Mouse (Mus musculus): ENCODE measurements around the gene Arl8a. TPM values are rescaled to one million over a fixed set of nuclear protein-coding genes. Genes with fewer than 3 reads are reported as not detected.

The Arl8a gene
- total RNA-seq, 2 experiments from 2014 or later: 17.4 to 22.5 TPM

GRCm38 (mm10) chr1:135199014-135199819 is 52.6 kb downstream of the Arl8a start:
- no peak for DNase-seq (ENCODE audit: low spot score)

DNA sequence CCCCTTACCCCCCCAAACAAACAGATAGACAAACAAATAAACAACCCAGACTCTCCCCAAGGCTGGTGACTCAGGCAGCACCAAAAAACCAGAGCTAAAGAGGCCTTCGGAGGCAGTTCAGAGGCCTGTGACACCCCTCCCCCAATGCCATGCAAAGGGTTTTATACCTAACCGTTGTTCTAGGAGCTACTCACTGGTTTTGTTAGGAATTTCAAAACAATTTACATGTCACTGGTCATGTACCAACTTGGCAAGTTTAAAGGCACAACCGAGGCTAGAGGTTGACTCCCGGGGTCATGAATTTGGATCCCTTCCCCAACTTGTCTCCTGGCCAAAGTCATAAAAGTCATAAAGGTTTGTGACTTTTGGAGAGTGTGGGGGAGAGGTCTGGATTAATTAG is 53.8 kb downstream of the Arl8a start:
- no peak for DNase-seq (ENCODE audit: low spot score)

DNA sequence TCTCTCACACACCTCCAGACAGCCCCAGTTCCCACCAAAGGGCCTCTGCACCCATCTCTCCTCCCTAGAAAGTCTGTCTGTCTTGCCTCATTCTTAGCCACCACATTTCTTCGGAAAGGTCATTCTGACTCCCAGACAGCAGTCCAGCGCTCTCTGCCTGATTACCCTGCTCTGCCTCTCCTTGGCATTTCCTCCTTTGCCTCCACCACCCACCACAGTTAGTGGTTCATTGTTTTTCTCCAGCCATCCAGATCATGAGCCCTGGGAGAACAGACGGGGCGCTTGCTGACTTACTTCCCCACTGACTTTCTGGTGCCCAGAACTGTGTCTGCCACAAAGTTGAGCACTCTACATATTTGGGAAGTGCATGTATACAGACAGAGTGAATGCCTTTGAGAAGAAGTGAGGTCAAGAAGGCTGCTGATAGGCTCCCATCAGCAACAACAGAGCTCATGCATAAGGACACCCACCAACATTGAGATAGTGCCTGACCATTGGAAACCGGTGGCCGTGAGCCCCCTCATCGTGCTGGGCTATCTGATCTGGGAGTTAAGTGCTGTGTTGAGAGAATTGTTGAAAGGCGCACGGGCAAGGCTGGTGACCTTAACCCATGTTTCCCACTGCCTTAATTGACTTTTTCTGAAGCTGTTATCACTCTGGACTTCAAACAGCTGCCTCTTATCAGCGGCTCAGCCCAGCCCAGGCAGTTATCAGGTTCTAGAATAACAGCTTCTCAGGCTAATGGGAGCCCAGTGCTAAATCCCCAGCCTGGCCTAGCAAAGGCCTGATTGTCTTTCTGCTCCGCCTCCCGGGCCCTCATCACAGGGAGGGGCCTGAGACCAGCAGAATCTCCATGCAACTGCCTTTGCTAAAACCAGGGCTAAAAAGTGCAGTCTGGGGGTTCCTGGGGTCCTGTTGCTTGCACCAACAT is 57.8 kb downstream of the Arl8a start:
- DNase-seq (ENCODE audit: low spot score): no peak

GRCm38 (mm10) chr1:135205257-135205656 is 58.6 kb downstream of the Arl8a start:
- DNase-seq (ENCODE audit: low spot score): no peak

Other genes starting within 250 kb of the Arl8a start
- 100 to 1,000 TPM; 152 to 171 TPM for gene Ppp1r12b, start 190.9 kb upstream of the Arl8a start, total RNA-seq (2021)
- 1 to 10 TPM; 5.5 to 6.6 TPM for gene Ube2t, start 184.3 kb upstream of the Arl8a start, total RNA-seq (2021)
- gene Lgr6, start 41.5 kb upstream of the Arl8a start, total RNA-seq (2021): under 1 TPM; 0.11 to 0.57 TPM
- under 1 TPM; 0.07 to 0.14 TPM for gene Ptpn7, start 14.1 kb upstream of the Arl8a start, total RNA-seq (2021)
- under 1 TPM; 0.46 to 0.55 TPM for gene Gpr37l1, start 20.9 kb downstream of the Arl8a start, total RNA-seq (2021)
- gene Elf3, start 111.7 kb downstream of the Arl8a start, total RNA-seq (2021): under 1 TPM; 0.59 to 0.62 TPM
- 10 to 100 TPM; 11.6 to 12.1 TPM for gene Rnpep, start 137.3 kb downstream of the Arl8a start, total RNA-seq (2021)
- 100 to 1,000 TPM; 279 to 302 TPM for gene Timm17a, start 167.0 kb downstream of the Arl8a start, total RNA-seq (2021)
- 10 to 100 TPM in 1 of 2 experiments, 1 to 10 TPM in 1; 6.0 to 10.8 TPM for gene Lmod1, start 178.0 kb downstream of the Arl8a start, total RNA-seq (2021)
- gene Shisa4, start 228.4 kb downstream of the Arl8a start, total RNA-seq (2021): 100 to 1,000 TPM; 161 to 171 TPM

Measured in gastrocnemius, adult 18-20 months (tissue).